Mouse (Mus musculus): ENCODE results near the gene Mamstr. TPM values are rescaled to one million over a fixed set of nuclear protein-coding genes. Genes with fewer than 3 reads are reported as not detected.
"Not testable (repeated sequence)": the region's sequence is repeated elsewhere in the genome, so short reads cannot be mapped to it uniquely, and the experiment has no call there.

The Mamstr gene
- polyA plus RNA-seq, 1 experiment from 2014 or later, result 3.8 TPM

- Histone ChIP-seq H3K9ac (peak overlapping the region; percentile 66), H3K4me2 (peak overlapping the region; percentile 64), H3K27ac (peak overlapping the region; percentile 87), H3K9me3 (no peaks in the 10 kb centered on the region), H3K4me1 (peaks cover 24% of the 10 kb centered on the region), H3K4me3 (peak overlapping the region; percentile 46), H3K27me3 (replicated peaks) (no peaks in the 10 kb centered on the region; the same call in 1 of the 2 replicates), H3K36me3 (replicated peaks) (no peaks in the 10 kb centered on the region)
- WGBS, result under 1% methylated on average over 28 of the region's 28 CpGs
- ATAC-seq (replicated peaks), result peak; percentile 95
Observed at GRCm38 (mm10) chr7:45643441-45644178, 3.8 kb downstream of the Mamstr start.

GRCm38 (mm10) chr7:45644183-45644582, 4.4 kb downstream of the Mamstr start:
- 5% methylated on average over 18 of the region's 18 CpGs for WGBS

DNA sequence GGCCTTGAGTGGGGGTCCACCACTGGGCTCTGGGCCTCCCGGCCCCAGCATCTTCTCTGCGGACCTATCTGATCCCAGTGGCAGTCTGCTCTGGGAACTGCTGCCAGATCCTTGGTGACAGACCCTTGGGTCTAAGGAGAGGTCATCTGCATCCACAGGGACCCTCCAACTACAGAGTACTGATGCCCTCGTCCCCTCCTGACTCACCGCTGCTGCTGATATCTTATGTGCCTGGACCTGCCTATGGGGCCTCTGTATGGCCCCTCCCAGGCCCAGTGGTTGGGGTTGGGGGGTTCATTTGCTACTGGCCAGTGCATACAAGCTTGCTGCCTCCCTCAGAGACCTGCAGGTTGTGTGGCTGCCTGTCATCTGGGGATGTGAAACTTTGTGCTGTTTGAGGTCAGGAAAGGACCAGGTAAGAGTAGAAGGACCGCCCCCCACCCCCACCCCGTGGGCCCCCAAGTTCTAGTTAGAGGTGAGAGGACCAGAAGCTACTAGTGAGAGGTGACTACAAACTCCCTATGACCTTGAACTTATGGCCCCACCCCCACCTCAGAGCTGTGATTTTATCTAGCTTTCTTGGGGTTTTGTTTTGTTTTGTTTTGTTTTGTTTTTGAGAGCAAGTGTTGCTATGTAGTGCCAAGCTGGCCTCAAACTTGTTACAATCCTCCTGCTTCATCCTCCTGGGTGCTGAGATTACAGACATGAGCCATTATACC, 5.3 kb downstream of the Mamstr start:
- ATAC-seq (replicated peaks), result no peak
- Histone ChIP-seq H3K27me3 (replicated peaks) (no peaks in the 10 kb centered on the region), H3K4me2 (peak overlapping the region; percentile 64), H3K9me3 (no peaks in the 10 kb centered on the region), H3K27ac (peak overlapping the region; percentile 79; the same call in 1 of the 2 replicates), H3K36me3 (replicated peaks) (no peaks in the 10 kb centered on the region), H3K4me1 (peaks cover 24% of the 10 kb centered on the region), H3K9ac (no peak overlapping the region), H3K4me3 (peak overlapping the region; percentile 46)
- WGBS, result 64% methylated on average over 6 of the region's 6 CpGs

More at GRCm38 (mm10) chr7:45644183-45644582, 4.4 kb downstream of the Mamstr start:
- ATAC-seq (replicated peaks), result peak; percentile 43
- H3K4me1 ChIP-seq, result peaks cover 24% of the 10 kb centered on the region
- H3K9ac ChIP-seq, result peak overlapping the region; percentile 30; the same call in 1 of the 2 replicates
- peak overlapping the region; percentile 64 for H3K4me2 ChIP-seq
- peak overlapping the region; percentile 46 for H3K4me3 ChIP-seq
- no peaks in the 10 kb centered on the region; the same call in 1 of the 2 replicates for H3K27me3 ChIP-seq (replicated peaks)
- no peaks in the 10 kb centered on the region for H3K9me3 ChIP-seq
- H3K36me3 ChIP-seq (replicated peaks), result no peaks in the 10 kb centered on the region
- H3K27ac ChIP-seq, result peak overlapping the region; percentile 79

- Histone ChIP-seq H3K36me3 (replicated peaks) (no peaks in the 10 kb centered on the region), H3K27ac (no peak overlapping the region), H3K4me3 (no peak overlapping the region), H3K4me2 (no peak overlapping the region), H3K9ac (no peak overlapping the region), H3K4me1 (peaks cover 24% of the 10 kb centered on the region), H3K9me3 (no peaks in the 10 kb centered on the region), H3K27me3 (replicated peaks) (no peaks in the 10 kb centered on the region)
- 58% methylated on average over 7 of the region's 7 CpGs for WGBS
- no peak for ATAC-seq (replicated peaks)
Observed at GRCm38 (mm10) chr7:45645591-45645971, 5.8 kb downstream of the Mamstr start.

DNA sequence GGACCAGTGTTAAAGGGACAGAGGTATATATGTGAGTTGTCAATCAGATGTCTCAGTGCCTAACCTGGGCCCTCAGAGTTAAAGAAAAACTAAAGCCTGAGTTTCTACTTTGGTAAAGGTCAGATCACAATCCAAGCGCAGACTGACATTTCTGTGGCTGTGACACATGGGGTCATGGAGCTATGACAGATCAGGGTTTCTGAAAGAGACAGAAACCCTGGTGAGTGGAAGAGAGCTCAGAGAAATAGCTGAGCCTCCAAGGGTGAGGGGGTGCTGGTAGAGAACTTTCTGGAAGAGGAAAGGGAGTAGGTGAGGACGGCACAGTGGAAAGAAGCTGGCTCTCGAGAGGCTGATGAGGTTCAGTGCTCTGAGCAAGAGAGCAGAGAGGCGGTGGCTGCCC, 6.9 kb downstream of the Mamstr start:
- 83% methylated on average over 4 of the region's 4 CpGs for WGBS

GRCm38 (mm10) chr7:45649351-45649750, 9.6 kb downstream of the Mamstr start:
- Histone ChIP-seq H3K9me3 (no peaks in the 10 kb centered on the region), H3K4me3 (no peak overlapping the region), H3K9ac (no peak overlapping the region), H3K4me2 (no peak overlapping the region), H3K36me3 (replicated peaks) (no peaks in the 10 kb centered on the region), H3K4me1 (peaks cover 8% of the 10 kb centered on the region), H3K27ac (no peak overlapping the region), H3K27me3 (replicated peaks) (no peaks in the 10 kb centered on the region)
- ATAC-seq (replicated peaks), result no peak
- WGBS, result 78% methylated on average over 8 of the region's 8 CpGs

More for the DNA sequence above, 6.9 kb downstream of the Mamstr start:
- H3K36me3 ChIP-seq (replicated peaks), result no peaks in the 10 kb centered on the region
- H3K4me1 ChIP-seq, result peaks cover 24% of the 10 kb centered on the region
- H3K4me2 ChIP-seq, result no peak overlapping the region
- H3K27ac ChIP-seq, result no peak overlapping the region
- no peak for ATAC-seq (replicated peaks)
- no peak overlapping the region for H3K4me3 ChIP-seq
- no peak overlapping the region for H3K9ac ChIP-seq
- H3K9me3 ChIP-seq, result no peaks in the 10 kb centered on the region
- H3K27me3 ChIP-seq (replicated peaks), result no peaks in the 10 kb centered on the region

- not testable (repeated sequence) for ATAC-seq (replicated peaks); H3K9me3 ChIP-seq; H3K4me1 ChIP-seq; H3K27me3 ChIP-seq (replicated peaks); H3K4me2 ChIP-seq; H3K9ac ChIP-seq; H3K4me3 ChIP-seq; H3K27ac ChIP-seq; H3K36me3 ChIP-seq (replicated peaks)
- WGBS, result 96% methylated on average over 20 of the region's 20 CpGs
Observed at GRCm38 (mm10) chr7:45650484-45650883, 10.7 kb downstream of the Mamstr start.

DNA sequence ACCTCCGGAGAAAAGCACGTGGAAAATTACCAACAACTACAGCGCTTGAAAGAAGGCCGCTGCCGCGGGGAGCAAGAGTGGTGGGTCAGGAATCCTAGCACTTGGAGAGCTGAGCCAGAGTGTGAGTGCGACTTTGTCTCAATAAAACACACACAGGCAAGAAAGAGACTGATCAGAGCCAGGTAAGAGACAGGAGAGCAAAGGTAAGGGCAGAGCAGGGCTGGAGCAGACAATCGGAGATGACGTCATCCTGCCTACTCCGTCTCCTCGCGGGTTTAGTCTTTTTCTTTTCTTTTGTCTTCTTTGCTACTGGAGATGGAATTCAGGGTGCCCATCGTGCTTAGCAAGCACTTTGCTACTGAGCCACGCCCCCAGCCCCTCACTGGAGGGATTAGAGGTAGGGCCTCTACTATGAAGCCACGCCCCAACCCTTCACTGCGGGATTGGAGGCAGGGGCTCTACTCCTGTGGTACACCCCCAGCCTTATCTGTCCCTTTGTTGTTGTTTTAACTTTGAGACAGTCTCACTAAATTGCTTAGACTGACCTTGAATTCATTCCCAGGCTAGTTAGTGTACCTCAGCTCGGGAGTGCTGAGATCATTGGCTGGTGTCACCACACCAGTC, 14.8 kb downstream of the Mamstr start:
- ATAC-seq (replicated peaks), result peak; percentile 58; the same call in 1 of the 2 replicates
- Histone ChIP-seq H3K4me2 (peak overlapping the region; percentile 29), H3K27me3 (replicated peaks) (no peaks in the 10 kb centered on the region), H3K9ac (no peak overlapping the region), H3K36me3 (replicated peaks) (no peaks in the 10 kb centered on the region), H3K4me1 (peaks cover 4% of the 10 kb centered on the region; the same call in 1 of the 2 replicates), H3K27ac (no peak overlapping the region), H3K9me3 (no peaks in the 10 kb centered on the region), H3K4me3 (no peak overlapping the region)
- whole genome bisulfite sequencing, result 29% methylated on average over 17 of the region's 17 CpGs

- ATAC-seq (replicated peaks), result no peak
- no peak overlapping the region for H3K4me2 ChIP-seq
- H3K36me3 ChIP-seq (replicated peaks), result no peaks in the 10 kb centered on the region
- no peak overlapping the region for H3K4me3 ChIP-seq
- WGBS, result 87% methylated on average over 11 of the region's 11 CpGs
- H3K9ac ChIP-seq, result no peak overlapping the region
- no peaks in the 10 kb centered on the region for H3K27me3 ChIP-seq (replicated peaks)
- no peaks in the 10 kb centered on the region for H3K9me3 ChIP-seq
- H3K27ac ChIP-seq, result no peak overlapping the region
- no peaks in the 10 kb centered on the region for H3K4me1 ChIP-seq
Observed at GRCm38 (mm10) chr7:45660746-45661478, 21.1 kb downstream of the Mamstr start.

DNA sequence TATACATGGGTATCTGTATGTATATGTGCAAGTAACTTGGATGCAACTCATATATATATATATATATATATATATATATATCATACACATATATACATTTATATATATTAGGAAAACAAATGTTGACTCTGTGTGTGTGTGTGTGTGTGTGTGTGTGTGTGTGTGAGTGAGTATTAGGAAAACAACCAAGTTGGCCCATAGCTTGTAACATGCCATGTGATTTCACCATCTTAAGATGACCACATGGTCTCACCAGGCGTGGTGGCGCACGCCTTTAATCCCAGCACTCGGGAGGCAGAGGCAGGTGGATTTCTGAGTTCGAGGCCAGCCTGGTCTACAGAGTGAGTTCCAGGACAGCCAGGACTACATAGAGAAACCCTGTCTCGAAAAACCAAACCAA, 21.9 kb downstream of the Mamstr start:
- not testable (repeated sequence) for H3K27me3 ChIP-seq (replicated peaks); H3K4me3 ChIP-seq; H3K9ac ChIP-seq; H3K9me3 ChIP-seq; H3K4me2 ChIP-seq; H3K4me1 ChIP-seq; ATAC-seq (replicated peaks); H3K27ac ChIP-seq; H3K36me3 ChIP-seq (replicated peaks)
- WGBS, result 91% methylated on average over 6 of the region's 6 CpGs

GRCm38 (mm10) chr7:45665303-45666138, 25.7 kb downstream of the Mamstr start:
- Histone ChIP-seq H3K9ac (no peak overlapping the region), H3K27me3 (replicated peaks) (no peaks in the 10 kb centered on the region), H3K27ac (no peak overlapping the region), H3K4me2 (no peak overlapping the region), H3K4me1 (no peaks in the 10 kb centered on the region), H3K36me3 (replicated peaks) (no peaks in the 10 kb centered on the region), H3K9me3 (no peaks in the 10 kb centered on the region), H3K4me3 (no peak overlapping the region)
- WGBS, result 60% methylated on average over 13 of the region's 13 CpGs
- no peak for ATAC-seq (replicated peaks)
